Mouse (Mus musculus): Measurements from ENCODE around the gene Srgn. TPM values are rescaled to one million over a fixed set of nuclear protein-coding genes. Genes with fewer than 3 reads are reported as not detected.

The Srgn gene
- polyA plus RNA-seq (2012; rRNA removed), result 11.2 and 11.3 TPM in 2 replicates

DNA sequence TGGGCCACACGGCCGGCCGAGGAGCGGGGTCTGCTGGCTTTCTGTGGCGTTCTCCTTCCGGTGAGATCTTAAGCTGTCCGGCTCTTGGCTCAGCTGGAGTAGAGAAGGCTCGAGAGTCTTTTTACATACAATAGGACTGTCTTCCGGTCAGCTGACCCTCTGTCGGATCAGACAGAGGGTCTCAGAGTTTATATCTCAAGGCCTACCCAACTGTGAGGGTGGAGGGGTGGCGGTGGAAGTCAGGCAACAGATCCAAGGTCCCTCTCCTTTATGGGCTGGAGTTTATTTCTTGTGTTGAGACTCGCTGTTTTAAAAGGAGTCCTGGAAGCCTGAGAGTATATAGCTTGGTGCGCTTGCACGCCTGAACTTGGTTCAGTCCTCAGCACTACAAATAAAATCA lies at the start of gene Srgn:
Gene Srgn (minus strand): TSS at position 101 of the 400 bp plus-strand sequence.
- H3K4me3 ChIP-seq (replicated peaks; ENCODE audit: insufficient read depth, low read depth, low read length), result no peak within 1 kb of the TSS
- H3K27ac ChIP-seq (ENCODE audit: insufficient read depth, low read length), result no peak within 1 kb of the TSS
- no peaks in the 10 kb centered on the region for H3K4me1 ChIP-seq (ENCODE audit: control insufficient read depth, insufficient read depth, low read length)
- TF ChIP-seq CTCF (IDR thresholded peaks at IDR 0.05; ENCODE audit: borderline replicate concordance, insufficient read depth, low read depth, low read length), result no peak
- no peak for TF ChIP-seq POLR2A (IDR thresholded peaks at IDR 0.05; ENCODE audit: borderline replicate concordance, insufficient read depth, low read length)
- no peak for DNase-seq
- 88% methylated on average over 14 of the region's 14 CpGs for WGBS
- H3K27me3 ChIP-seq (ENCODE audit: control insufficient read depth, insufficient read depth, low read length), result no peaks in the 10 kb centered on the region

GRCm38 (mm10) chr10:62575001-62575400 lies 47.8 kb upstream of the Srgn start:
- H3K27ac ChIP-seq (ENCODE audit: insufficient read depth, low read length), result no peak overlapping the region
- no peak for DNase-seq
- 87% methylated on average over 13 of the region's 13 CpGs for WGBS

DNA sequence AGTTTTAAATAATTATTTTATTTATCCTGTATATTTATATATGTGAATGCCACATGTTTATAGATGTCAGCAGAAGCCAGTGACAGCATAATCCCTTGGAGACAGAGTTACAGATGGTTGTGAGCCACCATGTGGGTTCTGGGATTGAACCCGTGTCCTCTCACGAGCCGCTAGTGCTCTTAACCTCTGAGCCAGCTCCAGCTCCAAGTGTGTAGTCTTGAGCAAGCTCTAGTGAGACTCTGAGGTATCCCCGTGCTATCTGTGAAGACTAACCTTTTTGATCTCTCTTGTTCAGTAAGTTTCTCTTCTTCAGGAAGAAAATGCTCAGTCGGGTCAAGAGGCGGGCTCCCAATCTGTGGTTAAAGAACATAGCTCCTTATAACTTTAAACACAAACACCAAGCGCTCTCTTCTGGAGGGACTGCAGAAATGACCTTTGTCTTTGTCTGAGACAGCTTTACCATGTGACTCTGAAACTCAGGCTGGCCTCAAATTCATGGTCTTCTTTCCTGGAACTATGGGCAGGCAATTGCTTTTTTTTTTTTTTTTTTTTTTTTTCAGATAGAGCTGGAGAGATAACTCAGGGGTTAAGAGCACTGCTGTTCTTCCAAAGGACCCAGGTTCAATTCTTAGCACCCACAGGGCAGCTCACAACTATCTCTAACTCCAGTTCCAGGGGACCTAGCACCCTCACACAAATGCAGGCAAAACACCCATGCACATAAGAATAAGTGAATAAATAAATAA lies 43.0 kb upstream of the Srgn start:
- TF ChIP-seq POLR2A (IDR thresholded peaks at IDR 0.05; ENCODE audit: borderline replicate concordance, insufficient read depth, low read length) (no peak), CTCF (IDR thresholded peaks at IDR 0.05; ENCODE audit: borderline replicate concordance, insufficient read depth, low read depth, low read length) (no peak)
- WGBS, result 94% methylated on average over 7 of the region's 7 CpGs

More at GRCm38 (mm10) chr10:62575001-62575400, 47.8 kb upstream of the Srgn start:
- Histone ChIP-seq H3K4me1 (ENCODE audit: control insufficient read depth, insufficient read depth, low read length) (no peaks in the 10 kb centered on the region; the same call in 1 of the 2 replicates), H3K4me3 (replicated peaks; ENCODE audit: insufficient read depth, low read depth, low read length) (no peak overlapping the region), H3K27me3 (ENCODE audit: control insufficient read depth, insufficient read depth, low read length) (no peaks in the 10 kb centered on the region)
- no peak for TF ChIP-seq POLR2A (IDR thresholded peaks at IDR 0.05; ENCODE audit: borderline replicate concordance, insufficient read depth, low read length)
- no peak for TF ChIP-seq CTCF (IDR thresholded peaks at IDR 0.05; ENCODE audit: borderline replicate concordance, insufficient read depth, low read depth, low read length)

DNA sequence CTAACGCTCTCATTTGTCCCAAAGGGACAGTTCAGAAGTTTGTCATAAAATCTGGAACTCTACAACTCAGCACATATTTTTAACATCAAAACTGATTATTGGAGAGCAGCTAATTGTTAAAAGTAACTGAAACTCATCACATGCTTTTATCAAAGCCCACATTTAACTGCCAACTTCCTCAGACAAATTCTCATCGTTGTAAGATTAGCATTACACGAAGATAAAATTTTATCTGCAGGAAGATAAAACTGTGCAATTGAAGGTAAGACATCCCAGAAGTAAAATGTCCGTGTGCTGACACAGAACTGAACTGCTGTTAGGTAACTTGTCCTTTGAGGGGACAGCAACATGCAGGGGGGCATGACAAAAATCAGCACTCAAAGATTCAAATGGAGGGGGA lies 41.6 kb upstream of the Srgn start:
- DNase-seq, result no peak
- 89% methylated on average over 4 of the region's 4 CpGs for WGBS
- H3K4me1 ChIP-seq (ENCODE audit: control insufficient read depth, insufficient read depth, low read length), result no peaks in the 10 kb centered on the region
- H3K4me3 ChIP-seq (replicated peaks; ENCODE audit: insufficient read depth, low read depth, low read length), result no peak overlapping the region
- no peaks in the 10 kb centered on the region for H3K27me3 ChIP-seq (ENCODE audit: control insufficient read depth, insufficient read depth, low read length)
- TF ChIP-seq POLR2A (IDR thresholded peaks at IDR 0.05; ENCODE audit: borderline replicate concordance, insufficient read depth, low read length) (no peak), CTCF (IDR thresholded peaks at IDR 0.05; ENCODE audit: borderline replicate concordance, insufficient read depth, low read depth, low read length) (no peak)
- no peak overlapping the region for H3K27ac ChIP-seq (ENCODE audit: insufficient read depth, low read length)

More for the DNA sequence above, 43.0 kb upstream of the Srgn start:
- no peaks in the 10 kb centered on the region for H3K4me1 ChIP-seq (ENCODE audit: control insufficient read depth, insufficient read depth, low read length)
- H3K4me3 ChIP-seq (replicated peaks; ENCODE audit: insufficient read depth, low read depth, low read length), result no peak overlapping the region
- H3K27ac ChIP-seq (ENCODE audit: insufficient read depth, low read length), result no peak overlapping the region
- H3K27me3 ChIP-seq (ENCODE audit: control insufficient read depth, insufficient read depth, low read length), result no peaks in the 10 kb centered on the region
- DNase-seq, result no peak

- Histone ChIP-seq H3K27ac (ENCODE audit: insufficient read depth, low read length) (no peak overlapping the region), H3K4me1 (ENCODE audit: control insufficient read depth, insufficient read depth, low read length) (no peaks in the 10 kb centered on the region), H3K4me3 (replicated peaks; ENCODE audit: insufficient read depth, low read depth, low read length) (no peak overlapping the region), H3K27me3 (ENCODE audit: control insufficient read depth, insufficient read depth, low read length) (no peaks in the 10 kb centered on the region)
- TF ChIP-seq POLR2A (IDR thresholded peaks at IDR 0.05; ENCODE audit: borderline replicate concordance, insufficient read depth, low read length) (no peak), CTCF (IDR thresholded peaks at IDR 0.05; ENCODE audit: borderline replicate concordance, insufficient read depth, low read depth, low read length) (peak; percentile 53; the same call in 1 of the 2 replicates)
- no peak for DNase-seq
- WGBS, result 82% methylated on average over 1 of the region's 1 CpGs
Observed at GRCm38 (mm10) chr10:62557736-62558135, 30.5 kb upstream of the Srgn start.

DNA sequence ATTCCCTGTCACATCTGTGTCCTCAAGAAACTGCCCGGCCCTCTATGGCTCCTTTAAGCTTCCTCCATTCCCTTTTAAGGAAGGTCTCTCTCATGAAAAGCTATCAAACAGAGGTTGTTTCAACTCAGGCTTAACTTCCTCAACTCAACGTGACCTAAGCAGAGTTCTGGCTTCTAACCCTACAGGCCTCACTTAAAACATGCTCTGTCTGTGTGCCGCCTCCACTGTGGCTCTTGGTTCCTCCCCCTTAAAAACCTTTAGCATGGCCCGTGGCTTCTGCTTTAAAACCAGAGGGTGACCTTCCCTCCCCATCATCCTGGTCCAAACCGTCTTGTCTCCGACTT lies 29.3 kb upstream of the Srgn start:
- DNase-seq, result no peak
- WGBS, result 93% methylated on average over 6 of the region's 6 CpGs
- no peaks in the 10 kb centered on the region for H3K4me1 ChIP-seq (ENCODE audit: control insufficient read depth, insufficient read depth, low read length)
- no peaks in the 10 kb centered on the region for H3K27me3 ChIP-seq (ENCODE audit: control insufficient read depth, insufficient read depth, low read length)
- H3K4me3 ChIP-seq (replicated peaks; ENCODE audit: insufficient read depth, low read depth, low read length), result no peak overlapping the region
- H3K27ac ChIP-seq (ENCODE audit: insufficient read depth, low read length), result no peak overlapping the region
- no peak for TF ChIP-seq CTCF (IDR thresholded peaks at IDR 0.05; ENCODE audit: borderline replicate concordance, insufficient read depth, low read depth, low read length)
- TF ChIP-seq POLR2A (IDR thresholded peaks at IDR 0.05; ENCODE audit: borderline replicate concordance, insufficient read depth, low read length), result no peak

- TF ChIP-seq CTCF (IDR thresholded peaks at IDR 0.05; ENCODE audit: borderline replicate concordance, insufficient read depth, low read depth, low read length) (no peak), POLR2A (IDR thresholded peaks at IDR 0.05; ENCODE audit: borderline replicate concordance, insufficient read depth, low read length) (no peak)
- H3K4me1 ChIP-seq (ENCODE audit: control insufficient read depth, insufficient read depth, low read length), result no peaks in the 10 kb centered on the region
- H3K27me3 ChIP-seq (ENCODE audit: control insufficient read depth, insufficient read depth, low read length), result no peaks in the 10 kb centered on the region
- H3K27ac ChIP-seq (ENCODE audit: insufficient read depth, low read length), result no peak overlapping the region
- no peak for DNase-seq
- H3K4me3 ChIP-seq (replicated peaks; ENCODE audit: insufficient read depth, low read depth, low read length), result no peak overlapping the region
- WGBS, result 71% methylated on average over 11 of the region's 11 CpGs
Observed at GRCm38 (mm10) chr10:62555705-62556557, 28.7 kb upstream of the Srgn start.

Measured in cerebellum, adult 2 months (tissue).